Mouse (Mus musculus) inflammation-experienced regulatory T-cells, adult 6 months (primary cell): ENCODE results near the gene Vwf. TPM values are rescaled to one million over a fixed set of nuclear protein-coding genes. Genes with fewer than 3 reads are reported as not detected.

Experiments
- ATAC-seq: one replicate; pipeline ENCODE4 v1.8.0; 2017
- polyA plus RNA-seq, 3 experiments: library from polyadenylated mRNA; unstranded; fragments of 100-300 nt; shearing (Covaris generic); gene quantifications; one replicate each; pipeline ENCODE4 v1.2.1; 2017

The Vwf gene
- polyA plus RNA-seq = under 1 TPM in 1 of 3 experiments, not detected in 2; 0.17 TPM

GRCm38 (mm10) chr6:125546474-125546873 lies at the start of gene Vwf:
Gene Vwf (plus strand): TSS chr6:125546774.
- no peak for ATAC-seq

GRCm38 (mm10) chr6:125498062-125498461 lies 48.5 kb upstream of the Vwf start:
- ATAC-seq = peak; percentile 29

GRCm38 (mm10) chr6:125503186-125503802 lies 43.3 kb upstream of the Vwf start:
- ATAC-seq = no peak

- no peak for ATAC-seq
These were observed 41.8 kb upstream of the Vwf start for GRCm38 (mm10) chr6:125504622-125505355.

- ATAC-seq = no peak
These were observed 40.1 kb upstream of the Vwf start for GRCm38 (mm10) chr6:125506427-125506826.

GRCm38 (mm10) chr6:125509783-125510182 lies 36.8 kb upstream of the Vwf start:
- ATAC-seq = no peak

GRCm38 (mm10) chr6:125510645-125511044 lies 35.9 kb upstream of the Vwf start:
- no peak for ATAC-seq

GRCm38 (mm10) chr6:125511196-125511595 lies 35.4 kb upstream of the Vwf start:
- ATAC-seq = no peak

- no peak for ATAC-seq
These were observed 33.5 kb upstream of the Vwf start for GRCm38 (mm10) chr6:125512950-125513596.

GRCm38 (mm10) chr6:125515503-125516315 lies 30.9 kb upstream of the Vwf start:
- no peak for ATAC-seq

- no peak for ATAC-seq
These were observed 24.9 kb upstream of the Vwf start for GRCm38 (mm10) chr6:125521558-125522193.

GRCm38 (mm10) chr6:125524027-125524426 lies 22.5 kb upstream of the Vwf start:
- ATAC-seq = no peak

GRCm38 (mm10) chr6:125526066-125526465 lies 20.5 kb upstream of the Vwf start:
- ATAC-seq = no peak

GRCm38 (mm10) chr6:125528614-125529200 lies 17.9 kb upstream of the Vwf start:
- no peak for ATAC-seq

GRCm38 (mm10) chr6:125529479-125529878 lies 17.1 kb upstream of the Vwf start:
- ATAC-seq = no peak

GRCm38 (mm10) chr6:125533104-125533650 lies 13.4 kb upstream of the Vwf start:
- ATAC-seq = no peak

- ATAC-seq = no peak
These were observed 11.6 kb upstream of the Vwf start for GRCm38 (mm10) chr6:125534990-125535389.

- no peak for ATAC-seq
These were observed 8.1 kb upstream of the Vwf start for GRCm38 (mm10) chr6:125538469-125538868.

GRCm38 (mm10) chr6:125539423-125539822 lies 7.2 kb upstream of the Vwf start:
- no peak for ATAC-seq

- no peak for ATAC-seq
These were observed 6.4 kb upstream of the Vwf start for GRCm38 (mm10) chr6:125540199-125540598.

- ATAC-seq = no peak
These were observed 5.7 kb upstream of the Vwf start for GRCm38 (mm10) chr6:125540826-125541225.

- no peak for ATAC-seq
These were observed 5.3 kb upstream of the Vwf start for GRCm38 (mm10) chr6:125541296-125541695.
